Mouse (Mus musculus): ENCODE measurements around the gene Eepd1.

DNA sequence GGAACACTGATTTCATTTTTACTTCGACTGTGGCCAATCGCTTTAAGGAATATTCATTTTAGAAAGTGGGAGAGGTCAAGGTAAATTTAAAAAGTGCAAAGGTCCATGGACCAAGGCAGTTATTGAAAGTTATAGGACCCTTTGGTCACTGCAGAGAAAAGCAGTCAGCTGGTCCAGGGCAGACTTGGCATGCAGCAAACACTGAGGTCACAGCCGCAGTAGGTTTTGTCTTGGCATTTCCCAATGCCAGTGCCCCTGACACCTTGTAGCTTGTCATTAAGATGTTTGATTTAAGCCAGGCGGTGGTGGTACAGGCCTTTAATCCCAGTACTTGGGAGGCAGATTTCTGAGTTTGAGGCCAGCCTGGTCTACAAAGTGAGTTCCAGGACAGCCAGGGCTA lies 92.8 kb downstream of the Eepd1 start:
- TF ChIP-seq CTCF (IDR thresholded peaks at IDR 0.05; ENCODE audit: borderline replicate concordance, control insufficient read depth, extremely low read depth, insufficient read depth, low read length, poor library complexity) (no peak), POLR2A (IDR thresholded peaks at IDR 0.05; ENCODE audit: control insufficient read depth, extremely low read depth, insufficient read depth, low read length, poor library complexity) (no peak)

Measured in thymus, adult 2 months (tissue).